Mouse (Mus musculus) stomach, embryonic 15.5 days (tissue): Measurements from ENCODE around the gene Ms4a18. TPM values are rescaled to one million over a fixed set of nuclear protein-coding genes. Genes with fewer than 3 reads are reported as not detected.
"Not testable (repeated sequence)": the region's sequence is repeated elsewhere in the genome, so short reads cannot be mapped to it uniquely, and the experiment has no call there.

Source experiments
- ATAC-seq: fragments of 200-750 bp; cut with Nextera tagmentation; 2 replicates; pipeline ENCODE4 v1.8.0; 2017; ENCODE audit warnings: low read depth, moderate number of reproducible peaks, moderate TSS enrichment; ENCODE audit not compliant: insufficient read depth, low FRiP score
- H3K27ac ChIP-seq: fragments of 300-500 bp; sonication (generic); 2 replicates; pipeline ENCODE4 v1.5.1; 2015; ENCODE audit warnings: mild to moderate bottlenecking, inconsistent platforms
- H3K27me3 ChIP-seq: fragments of 300-500 bp; sonication (generic); replicated peaks from 2 replicates; pipeline ENCODE4 v1.6.1; 2015; ENCODE audit warnings: inconsistent platforms
- H3K36me3 ChIP-seq: fragments of 300-500 bp; sonication (generic); 2 replicates; pipeline ENCODE4 v1.6.1; 2015; ENCODE audit warnings: inconsistent platforms
- H3K4me1 ChIP-seq: fragments of 300-500 bp; sonication (generic); 2 replicates; pipeline ENCODE4 v1.6.1; 2015; ENCODE audit warnings: inconsistent platforms
- H3K4me2 ChIP-seq: fragments of 300-500 bp; sonication (generic); 2 replicates; pipeline ENCODE4 v1.6.1; 2015; ENCODE audit warnings: mild to moderate bottlenecking, inconsistent platforms
- H3K4me3 ChIP-seq: fragments of 300-500 bp; sonication (generic); replicated peaks from 2 replicates; pipeline ENCODE4 v1.5.1; 2015; ENCODE audit warnings: inconsistent platforms
- H3K9ac ChIP-seq: fragments of 300-500 bp; sonication (generic); 2 replicates; pipeline ENCODE4 v1.6.1; 2015; ENCODE audit warnings: inconsistent platforms
- H3K9me3 ChIP-seq: fragments of 300-500 bp; sonication (generic); 2 replicates; pipeline ENCODE4 v1.6.1; 2016; ENCODE audit warnings: inconsistent platforms
- WGBS: fragments of 180-500 bp; shearing (Covaris S2); methylation state at CpG from one replicate; pipeline ENCODE4 v1.1.7; 2015; 5-methylcytosine and 5-hydroxymethylcytosine counted together
- polyA plus RNA-seq: library from polyadenylated mRNA; unstranded; fragments of >200 nt; fragmentation: Nextera tagmentation; extraction: Ambion mirVana; gene quantifications from 2 replicates; pipeline ENCODE4 v1.2.1, GENCODE M21; 2015

Gene Ms4a18
- polyA plus RNA-seq, result 5.9 and 10.6 TPM in 2 replicates

GRCm38 (mm10) chr19:11017891-11018290 is at the start of gene Ms4a18:
Ms4a18 (minus strand) TSS chr19:11018031.
- no peak for ATAC-seq
- H3K27me3 ChIP-seq, result no peaks in the 10 kb centered on the region
- no peak within 1 kb of the TSS for H3K4me3 ChIP-seq
- H3K36me3 ChIP-seq, result no peaks in the 10 kb centered on the region
- no peaks in the 10 kb centered on the region for H3K9me3 ChIP-seq
- 0 out of 2 replicates have a peak within 1 kb of the TSS, but pooled peaks have one; percentile 8 for H3K27ac ChIP-seq
- no peak within 1 kb of the TSS for H3K4me2 ChIP-seq
- no peaks in the 10 kb centered on the region for H3K4me1 ChIP-seq
- 77% methylated on average over 3 of the region's 3 CpGs for whole genome bisulfite sequencing
- no peak within 1 kb of the TSS for H3K9ac ChIP-seq

GRCm38 (mm10) chr19:11065202-11065875 is 47.5 kb upstream of the Ms4a18 start:
- Histone ChIP-seq H3K27me3 (no peaks in the 10 kb centered on the region), H3K4me1 (no peaks in the 10 kb centered on the region), H3K4me2 (no peak overlapping the region), H3K9me3 (no peaks in the 10 kb centered on the region), H3K36me3 (no peaks in the 10 kb centered on the region), H3K9ac (no peak overlapping the region), H3K27ac (no peak overlapping the region), H3K4me3 (no peak overlapping the region)
- no peak for ATAC-seq
- WGBS, result 71% methylated on average over 2 of the region's 2 CpGs

- H3K4me2 ChIP-seq, result no peak overlapping the region
- no peak overlapping the region for H3K9ac ChIP-seq
- no peaks in the 10 kb centered on the region for H3K27me3 ChIP-seq
- ATAC-seq, result no peak
- H3K27ac ChIP-seq, result no peak overlapping the region
- whole genome bisulfite sequencing, result 88% methylated on average over 1 of the region's 1 CpGs
- H3K4me1 ChIP-seq, result no peaks in the 10 kb centered on the region
- no peaks in the 10 kb centered on the region for H3K9me3 ChIP-seq
- no peaks in the 10 kb centered on the region for H3K36me3 ChIP-seq
- H3K4me3 ChIP-seq, result no peak overlapping the region
Measured at GRCm38 (mm10) chr19:11060900-11061299, 43.1 kb upstream of the Ms4a18 start.

GRCm38 (mm10) chr19:11059967-11060366 is 42.1 kb upstream of the Ms4a18 start:
- no peak for ATAC-seq
- no peaks in the 10 kb centered on the region for H3K4me1 ChIP-seq
- H3K9ac ChIP-seq, result no peak overlapping the region
- H3K4me2 ChIP-seq, result no peak overlapping the region
- H3K4me3 ChIP-seq, result no peak overlapping the region
- H3K9me3 ChIP-seq, result no peaks in the 10 kb centered on the region
- no peaks in the 10 kb centered on the region for H3K36me3 ChIP-seq
- H3K27me3 ChIP-seq, result no peaks in the 10 kb centered on the region
- no peak overlapping the region for H3K27ac ChIP-seq

- not testable (repeated sequence) for H3K4me1 ChIP-seq, H3K4me3 ChIP-seq
Measured at GRCm38 (mm10) chr19:11055700-11056099, 37.9 kb upstream of the Ms4a18 start.

GRCm38 (mm10) chr19:11053277-11053676 is 35.4 kb upstream of the Ms4a18 start:
- Histone ChIP-seq H3K27ac (no peak overlapping the region), H3K4me2 (no peak overlapping the region), H3K9me3 (no peaks in the 10 kb centered on the region), H3K9ac (no peak overlapping the region), H3K4me1 (no peaks in the 10 kb centered on the region), H3K27me3 (no peaks in the 10 kb centered on the region), H3K36me3 (no peaks in the 10 kb centered on the region), H3K4me3 (no peak overlapping the region)
- 62% methylated on average over 3 of the region's 3 CpGs for WGBS
- ATAC-seq, result no peak

More at GRCm38 (mm10) chr19:11055700-11056099, 37.9 kb upstream of the Ms4a18 start:
- not testable (repeated sequence) for H3K27ac ChIP-seq, H3K27me3 ChIP-seq, H3K4me2 ChIP-seq, ATAC-seq, H3K9ac ChIP-seq, H3K9me3 ChIP-seq, H3K36me3 ChIP-seq
- WGBS, result 82% methylated on average over 1 of the region's 1 CpGs

- Histone ChIP-seq H3K9ac (no peak overlapping the region), H3K4me2 (no peak overlapping the region), H3K27me3 (no peaks in the 10 kb centered on the region), H3K36me3 (no peaks in the 10 kb centered on the region), H3K9me3 (no peaks in the 10 kb centered on the region), H3K4me3 (no peak overlapping the region), H3K4me1 (no peaks in the 10 kb centered on the region), H3K27ac (no peak overlapping the region)
- ATAC-seq, result no peak
- 49% methylated on average over 5 of the region's 5 CpGs for WGBS
Measured at GRCm38 (mm10) chr19:11052877-11053276, 35.0 kb upstream of the Ms4a18 start.

GRCm38 (mm10) chr19:11050286-11050685 is 32.5 kb upstream of the Ms4a18 start:
- H3K36me3 ChIP-seq, result no peaks in the 10 kb centered on the region
- ATAC-seq, result no peak
- no peak overlapping the region for H3K27ac ChIP-seq
- H3K4me3 ChIP-seq, result no peak overlapping the region
- no peak overlapping the region for H3K9ac ChIP-seq
- no peak overlapping the region for H3K4me2 ChIP-seq
- H3K9me3 ChIP-seq, result no peaks in the 10 kb centered on the region
- H3K27me3 ChIP-seq, result no peaks in the 10 kb centered on the region
- H3K4me1 ChIP-seq, result no peaks in the 10 kb centered on the region
- 62% methylated on average over 2 of the region's 2 CpGs for WGBS

- no peak for ATAC-seq
Measured at GRCm38 (mm10) chr19:11049426-11049825, 31.6 kb upstream of the Ms4a18 start.

GRCm38 (mm10) chr19:11048503-11048902 is 30.7 kb upstream of the Ms4a18 start:
- H3K4me3 ChIP-seq, result no peak overlapping the region
- no peaks in the 10 kb centered on the region for H3K9me3 ChIP-seq
- H3K4me2 ChIP-seq, result no peak overlapping the region
- H3K27ac ChIP-seq, result no peak overlapping the region
- H3K4me1 ChIP-seq, result no peaks in the 10 kb centered on the region
- 71% methylated on average over 1 of the region's 1 CpGs for WGBS
- no peaks in the 10 kb centered on the region for H3K27me3 ChIP-seq
- no peak overlapping the region for H3K9ac ChIP-seq
- ATAC-seq, result no peak
- no peaks in the 10 kb centered on the region for H3K36me3 ChIP-seq

More at GRCm38 (mm10) chr19:11049426-11049825, 31.6 kb upstream of the Ms4a18 start:
- H3K4me1 ChIP-seq, result no peaks in the 10 kb centered on the region
- H3K4me3 ChIP-seq, result no peak overlapping the region
- H3K36me3 ChIP-seq, result no peaks in the 10 kb centered on the region
- H3K4me2 ChIP-seq, result no peak overlapping the region
- H3K9me3 ChIP-seq, result no peaks in the 10 kb centered on the region
- H3K27ac ChIP-seq, result no peak overlapping the region
- H3K9ac ChIP-seq, result no peak overlapping the region
- no peaks in the 10 kb centered on the region for H3K27me3 ChIP-seq

- no peak overlapping the region for H3K4me2 ChIP-seq
- ATAC-seq, result no peak
- whole genome bisulfite sequencing, result 65% methylated on average over 6 of the region's 6 CpGs
- H3K27me3 ChIP-seq, result no peaks in the 10 kb centered on the region
- H3K36me3 ChIP-seq, result no peaks in the 10 kb centered on the region
- no peak overlapping the region for H3K9ac ChIP-seq
- no peak overlapping the region for H3K4me3 ChIP-seq
- H3K4me1 ChIP-seq, result no peaks in the 10 kb centered on the region
- no peak overlapping the region for H3K27ac ChIP-seq
- H3K9me3 ChIP-seq, result no peaks in the 10 kb centered on the region
Measured at GRCm38 (mm10) chr19:11048009-11048408, 30.2 kb upstream of the Ms4a18 start.

GRCm38 (mm10) chr19:11044996-11045711 is 27.3 kb upstream of the Ms4a18 start:
- no peak overlapping the region for H3K9ac ChIP-seq
- H3K27me3 ChIP-seq, result no peaks in the 10 kb centered on the region
- H3K4me3 ChIP-seq, result peak overlapping the region; percentile 36
- H3K4me1 ChIP-seq, result no peaks in the 10 kb centered on the region
- no peaks in the 10 kb centered on the region for H3K9me3 ChIP-seq
- no peaks in the 10 kb centered on the region for H3K36me3 ChIP-seq
- no peak overlapping the region for H3K27ac ChIP-seq
- peak; percentile 98 for ATAC-seq
- 8% methylated on average over 32 of the region's 40 CpGs for WGBS
- H3K4me2 ChIP-seq, result peak overlapping the region; percentile 58
